Mouse (Mus musculus) hindbrain, embryonic 16.5 days (tissue): Measurements from ENCODE around the gene Mgat4c. TPM values are rescaled to one million over a fixed set of nuclear protein-coding genes. Genes with fewer than 3 reads are reported as not detected.
"Not testable (repeated sequence)": the region's sequence is repeated elsewhere in the genome, so short reads cannot be mapped to it uniquely, and the experiment has no call there.

Source experiments
- ATAC-seq: fragments of 200-750 bp; cut with Nextera tagmentation; 2 replicates; pipeline ENCODE4 v1.8.0; 2017; ENCODE audit warnings: moderate TSS enrichment, moderate library complexity
- H3K27ac ChIP-seq: fragments of 300-500 bp; sonication (generic); 2 replicates; pipeline ENCODE4 v1.5.1; 2014; ENCODE audit warnings: low read depth, mild to moderate bottlenecking, control low read depth, low read length, moderate library complexity
- H3K27me3 ChIP-seq: fragments of 300-500 bp; sonication (generic); replicated peaks from 2 replicates; pipeline ENCODE4 v1.6.1; 2014; ENCODE audit warnings: low read length; ENCODE audit not compliant: control insufficient read depth, insufficient read depth
- H3K36me3 ChIP-seq: fragments of 300-500 bp; sonication (generic); 2 replicates; pipeline ENCODE4 v1.6.1; 2014; ENCODE audit warnings: mild to moderate bottlenecking, low read length, moderate library complexity, mixed read lengths; ENCODE audit not compliant: control insufficient read depth, insufficient read depth
- H3K4me1 ChIP-seq: fragments of 300-500 bp; sonication (generic); 2 replicates; pipeline ENCODE4 v1.6.1; 2014; ENCODE audit warnings: low read depth, low read length; ENCODE audit not compliant: control insufficient read depth, insufficient read depth
- H3K4me2 ChIP-seq: fragments of 300-500 bp; sonication (generic); 2 replicates; pipeline ENCODE4 v1.6.1; 2014; ENCODE audit warnings: mild to moderate bottlenecking, low read length, control low read depth, moderate library complexity
- H3K4me3 ChIP-seq: fragments of 300-500 bp; sonication (generic); 2 replicates; pipeline ENCODE4 v1.5.1; 2014; ENCODE audit warnings: mild to moderate bottlenecking, low read length, control low read depth, moderate library complexity
- H3K9ac ChIP-seq: fragments of 300-500 bp; sonication (generic); 2 replicates; pipeline ENCODE4 v1.6.1; 2014; ENCODE audit warnings: low read depth, mild to moderate bottlenecking, control low read depth, low read length, moderate library complexity
- H3K9me3 ChIP-seq: fragments of 300-500 bp; sonication (generic); 2 replicates; pipeline ENCODE4 v1.6.1; 2014; ENCODE audit warnings: mild to moderate bottlenecking, low read length, moderate library complexity; ENCODE audit not compliant: control insufficient read depth
- WGBS: fragments of 180-500 bp; shearing (Covaris S2); extraction: QIAGEN DNeasy Blood & Tissue Kit; methylation state at CpG from one replicate; pipeline ENCODE4 v1.1.7; 2014; 5-methylcytosine and 5-hydroxymethylcytosine counted together
- microRNA-seq: library from miRNA; unstranded; fragments of <30 nt; microRNA quantifications from one replicate; pipeline ENCODE4, GENCODE M21; 2017
- polyA plus RNA-seq: library from polyadenylated mRNA; unstranded; fragments of >200 nt; fragmentation: Nextera tagmentation; extraction: Ambion mirVana; gene quantifications from 2 replicates; pipeline ENCODE4 v1.2.1, GENCODE M21; 2015

Mgat4c gene
- polyA plus RNA-seq, 1 experiment from 2014 or later, result 64.4 TPM

GRCm38 (mm10) chr10:102372111-102372510 lies 690.8 kb downstream of the Mgat4c start:
- Histone ChIP-seq H3K4me3 (no peak overlapping the region), H3K36me3 (no peaks in the 10 kb centered on the region), H3K27me3 (no peaks in the 10 kb centered on the region), H3K27ac (no peak overlapping the region), H3K9ac (no peak overlapping the region), H3K9me3 (no peaks in the 10 kb centered on the region), H3K4me1 (no peaks in the 10 kb centered on the region), H3K4me2 (no peak overlapping the region)
- no peak for ATAC-seq

GRCm38 (mm10) chr10:102374061-102374460 lies 692.8 kb downstream of the Mgat4c start:
- Histone ChIP-seq H3K4me2 (no peak overlapping the region), H3K27ac (no peak overlapping the region), H3K9me3 (no peaks in the 10 kb centered on the region), H3K9ac (no peak overlapping the region), H3K27me3 (no peaks in the 10 kb centered on the region), H3K4me1 (no peaks in the 10 kb centered on the region), H3K4me3 (no peak overlapping the region), H3K36me3 (no peaks in the 10 kb centered on the region)
- no peak for ATAC-seq
- WGBS, result 92% methylated on average over 4 of the region's 4 CpGs

GRCm38 (mm10) chr10:102377377-102377776 lies 696.1 kb downstream of the Mgat4c start:
- Histone ChIP-seq H3K4me3 (no peak overlapping the region), H3K4me2 (no peak overlapping the region), H3K27me3 (no peaks in the 10 kb centered on the region), H3K9ac (no peak overlapping the region), H3K9me3 (no peaks in the 10 kb centered on the region), H3K4me1 (no peaks in the 10 kb centered on the region), H3K27ac (no peak overlapping the region), H3K36me3 (no peaks in the 10 kb centered on the region)
- 94% methylated on average over 4 of the region's 4 CpGs for WGBS
- no peak for ATAC-seq

- H3K4me2 ChIP-seq, result no peak overlapping the region
- H3K27ac ChIP-seq, result no peak overlapping the region
- 91% methylated on average over 1 of the region's 1 CpGs for WGBS
- no peaks in the 10 kb centered on the region for H3K4me1 ChIP-seq
- H3K27me3 ChIP-seq, result no peaks in the 10 kb centered on the region
- no peak overlapping the region for H3K4me3 ChIP-seq
- no peaks in the 10 kb centered on the region; the same call in 1 of the 2 replicates for H3K36me3 ChIP-seq
- no peak for ATAC-seq
- no peaks in the 10 kb centered on the region for H3K9me3 ChIP-seq
- no peak overlapping the region for H3K9ac ChIP-seq
Measured at GRCm38 (mm10) chr10:102389223-102389622, 707.9 kb downstream of the Mgat4c start.

GRCm38 (mm10) chr10:102417654-102418272 lies 736.5 kb downstream of the Mgat4c start:
- no peak for ATAC-seq
- Histone ChIP-seq H3K4me3 (no peak overlapping the region), H3K36me3 (no peaks in the 10 kb centered on the region), H3K9me3 (no peaks in the 10 kb centered on the region), H3K27me3 (no peaks in the 10 kb centered on the region), H3K4me1 (no peaks in the 10 kb centered on the region), H3K4me2 (no peak overlapping the region), H3K9ac (no peak overlapping the region), H3K27ac (no peak overlapping the region)
- WGBS, result 65% methylated on average over 2 of the region's 2 CpGs

GRCm38 (mm10) chr10:102435048-102435447 lies 753.8 kb downstream of the Mgat4c start:
- ATAC-seq, result peak; percentile 40; the same call in 1 of the 2 replicates
- H3K4me2 ChIP-seq, result not testable (repeated sequence)
- WGBS, result 4% methylated on average over 5 of the region's 7 CpGs

GRCm38 (mm10) chr10:102435467-102435866 lies 754.2 kb downstream of the Mgat4c start:
- not testable (repeated sequence) for H3K9ac ChIP-seq, H3K36me3 ChIP-seq, ATAC-seq, H3K27me3 ChIP-seq, H3K4me2 ChIP-seq, H3K4me3 ChIP-seq, H3K9me3 ChIP-seq, H3K27ac ChIP-seq, H3K4me1 ChIP-seq
- WGBS, result 40% methylated on average over 6 of the region's 6 CpGs

More at GRCm38 (mm10) chr10:102435048-102435447, 753.8 kb downstream of the Mgat4c start:
- H3K27ac ChIP-seq, H3K4me3 ChIP-seq, H3K27me3 ChIP-seq, H3K9me3 ChIP-seq, H3K9ac ChIP-seq, H3K4me1 ChIP-seq, H3K36me3 ChIP-seq: not testable (repeated sequence)

Small RNAs within 50 kb of the gene (microRNA-seq; reads per million reads assigned to microRNA genes)
- gene Mir3059, result 80.8 reads per million, percentile 46 among the genes with 10 or more reads in this experiment
